Mouse (Mus musculus) layer of hippocampus, postnatal 10 days (tissue): ENCODE measurements at regions not wholly inside any gene's neighbourhood (a gene's known extent, or its start where the extent isn't known, plus 50 kb on each side); places are given as distances from the start of the nearest gene placed in this dataset.
A peak's percentile ranks its signal among the peaks of the same experiment; 100 is the strongest.

Experiments used
- DNase-seq, 2 experiments: peaks; one replicate each; pipeline ENCODE4 v3.0.0; 2021; ENCODE audit warnings: low spot score in 2 of 2

GRCm38 (mm10) chr2:179200495-179200894 is 241.7 kb upstream of the Cdh4 start:
- DNase-seq, result peak; percentile 28 to 33

GRCm38 (mm10) chr2:179210164-179210805 is 231.9 kb upstream of the Cdh4 start:
- DNase-seq, result peak in 1 of 2 experiments; percentile 22

GRCm38 (mm10) chr2:179216773-179217172 is 225.5 kb upstream of the Cdh4 start:
- DNase-seq, result no peak

GRCm38 (mm10) chr2:179228096-179228495 is 214.1 kb upstream of the Cdh4 start:
- no peak for DNase-seq

GRCm38 (mm10) chr2:179231708-179232354 is 210.4 kb upstream of the Cdh4 start:
- no peak for DNase-seq

- DNase-seq, result peak; percentile 15 to 27
Observed at GRCm38 (mm10) chr2:179238166-179238565, 204.1 kb upstream of the Cdh4 start.

GRCm38 (mm10) chr2:179260892-179261291 is 181.3 kb upstream of the Cdh4 start:
- no peak for DNase-seq

- no peak for DNase-seq
Observed at GRCm38 (mm10) chr2:179263888-179264287, 178.3 kb upstream of the Cdh4 start.

GRCm38 (mm10) chr2:179265436-179265835 is 176.8 kb upstream of the Cdh4 start:
- DNase-seq, result no peak

GRCm38 (mm10) chr2:179277204-179277886 is 164.9 kb upstream of the Cdh4 start:
- no peak for DNase-seq

- DNase-seq, result no peak
Observed at GRCm38 (mm10) chr2:179277887-179278282, 164.3 kb upstream of the Cdh4 start.

GRCm38 (mm10) chr2:179282276-179282675 is 160.0 kb upstream of the Cdh4 start:
- DNase-seq, result no peak

- DNase-seq, result no peak
Observed at GRCm38 (mm10) chr2:179290394-179290793, 151.8 kb upstream of the Cdh4 start.

GRCm38 (mm10) chr2:179291046-179291563 is 151.1 kb upstream of the Cdh4 start:
- DNase-seq, result no peak

- no peak for DNase-seq
Observed at GRCm38 (mm10) chr2:179291958-179292357, 150.3 kb upstream of the Cdh4 start.

- no peak for DNase-seq
Observed at GRCm38 (mm10) chr2:179292566-179292965, 149.7 kb upstream of the Cdh4 start.

- DNase-seq, result no peak
Observed at GRCm38 (mm10) chr2:179293114-179293513, 149.1 kb upstream of the Cdh4 start.

GRCm38 (mm10) chr2:179297057-179297456 is 145.2 kb upstream of the Cdh4 start:
- DNase-seq, result no peak

- DNase-seq, result no peak
Observed at GRCm38 (mm10) chr2:179303765-179304164, 138.5 kb upstream of the Cdh4 start.

GRCm38 (mm10) chr2:179307286-179307931 is 134.8 kb upstream of the Cdh4 start:
- peak in 1 of 2 experiments; percentile 35 for DNase-seq

GRCm38 (mm10) chr2:179307932-179308303 is 134.3 kb upstream of the Cdh4 start:
- no peak for DNase-seq

GRCm38 (mm10) chr2:179318046-179318445 is 124.2 kb upstream of the Cdh4 start:
- DNase-seq, result no peak
